Mouse (Mus musculus): Measurements from ENCODE around the gene Gsn. TPM values are rescaled to one million over a fixed set of nuclear protein-coding genes. Genes with fewer than 3 reads are reported as not detected.

The Gsn gene
- total RNA-seq, 1 experiment from 2014 or later, result 187 TPM

GRCm38 (mm10) chr2:35308166-35308565, 52.0 kb downstream of the Gsn start:
- no peak for ATAC-seq (ENCODE audit: extremely low read depth, insufficient number of reproducible peaks, low FRiP score, poor library complexity, severe bottlenecking)

- ATAC-seq (ENCODE audit: extremely low read depth, insufficient number of reproducible peaks, low FRiP score, poor library complexity, severe bottlenecking), result no peak
Measured at GRCm38 (mm10) chr2:35309906-35310493, 53.8 kb downstream of the Gsn start.

- ATAC-seq (ENCODE audit: extremely low read depth, insufficient number of reproducible peaks, low FRiP score, poor library complexity, severe bottlenecking), result no peak
Measured at GRCm38 (mm10) chr2:35314300-35314699, 58.1 kb downstream of the Gsn start.

GRCm38 (mm10) chr2:35317604-35318003, 61.4 kb downstream of the Gsn start:
- no peak for ATAC-seq (ENCODE audit: extremely low read depth, insufficient number of reproducible peaks, low FRiP score, poor library complexity, severe bottlenecking)

GRCm38 (mm10) chr2:35318405-35318804, 62.2 kb downstream of the Gsn start:
- ATAC-seq (ENCODE audit: extremely low read depth, insufficient number of reproducible peaks, low FRiP score, poor library complexity, severe bottlenecking), result no peak

- ATAC-seq (ENCODE audit: extremely low read depth, insufficient number of reproducible peaks, low FRiP score, poor library complexity, severe bottlenecking), result no peak
Measured at GRCm38 (mm10) chr2:35320399-35320798, 64.2 kb downstream of the Gsn start.

- no peak for ATAC-seq (ENCODE audit: extremely low read depth, insufficient number of reproducible peaks, low FRiP score, poor library complexity, severe bottlenecking)
Measured at GRCm38 (mm10) chr2:35322404-35323164, 66.4 kb downstream of the Gsn start.

GRCm38 (mm10) chr2:35325930-35326329, 69.8 kb downstream of the Gsn start:
- ATAC-seq (ENCODE audit: extremely low read depth, insufficient number of reproducible peaks, low FRiP score, poor library complexity, severe bottlenecking), result no peak

- ATAC-seq (ENCODE audit: extremely low read depth, insufficient number of reproducible peaks, low FRiP score, poor library complexity, severe bottlenecking), result no peak
Measured at GRCm38 (mm10) chr2:35326931-35327330, 70.8 kb downstream of the Gsn start.

GRCm38 (mm10) chr2:35327583-35327982, 71.4 kb downstream of the Gsn start:
- no peak for ATAC-seq (ENCODE audit: extremely low read depth, insufficient number of reproducible peaks, low FRiP score, poor library complexity, severe bottlenecking)

GRCm38 (mm10) chr2:35328064-35328792, 72.0 kb downstream of the Gsn start:
- no peak for ATAC-seq (ENCODE audit: extremely low read depth, insufficient number of reproducible peaks, low FRiP score, poor library complexity, severe bottlenecking)

- no peak for ATAC-seq (ENCODE audit: extremely low read depth, insufficient number of reproducible peaks, low FRiP score, poor library complexity, severe bottlenecking)
Measured at GRCm38 (mm10) chr2:35329061-35329460, 72.9 kb downstream of the Gsn start.

GRCm38 (mm10) chr2:35331205-35331604, 75.0 kb downstream of the Gsn start:
- no peak for ATAC-seq (ENCODE audit: extremely low read depth, insufficient number of reproducible peaks, low FRiP score, poor library complexity, severe bottlenecking)

GRCm38 (mm10) chr2:35333670-35334069, 77.5 kb downstream of the Gsn start:
- ATAC-seq (ENCODE audit: extremely low read depth, insufficient number of reproducible peaks, low FRiP score, poor library complexity, severe bottlenecking), result no peak

GRCm38 (mm10) chr2:35335620-35336019, 79.4 kb downstream of the Gsn start:
- ATAC-seq (ENCODE audit: extremely low read depth, insufficient number of reproducible peaks, low FRiP score, poor library complexity, severe bottlenecking), result no peak

- peak; percentile 99 for ATAC-seq (ENCODE audit: extremely low read depth, insufficient number of reproducible peaks, low FRiP score, poor library complexity, severe bottlenecking)
Measured at GRCm38 (mm10) chr2:35336388-35337280, 80.5 kb downstream of the Gsn start, which contains the start of gene Stom. TSS of gene Stom (minus strand) at chr2:35336976.

GRCm38 (mm10) chr2:35337419-35337818, 81.2 kb downstream of the Gsn start:
- no peak for ATAC-seq (ENCODE audit: extremely low read depth, insufficient number of reproducible peaks, low FRiP score, poor library complexity, severe bottlenecking)

- ATAC-seq (ENCODE audit: extremely low read depth, insufficient number of reproducible peaks, low FRiP score, poor library complexity, severe bottlenecking), result no peak
Measured at GRCm38 (mm10) chr2:35338036-35338435, 81.9 kb downstream of the Gsn start.

- ATAC-seq (ENCODE audit: extremely low read depth, insufficient number of reproducible peaks, low FRiP score, poor library complexity, severe bottlenecking), result no peak
Measured at GRCm38 (mm10) chr2:35338707-35339106, 82.5 kb downstream of the Gsn start.
